Mouse (Mus musculus): ENCODE results near the gene Heatr1. TPM values are rescaled to one million over a fixed set of nuclear protein-coding genes. Genes with fewer than 3 reads are reported as not detected.

The Heatr1 gene
- total RNA-seq (2021): 10 to 100 TPM; 26.5 to 31.4 TPM

DNA sequence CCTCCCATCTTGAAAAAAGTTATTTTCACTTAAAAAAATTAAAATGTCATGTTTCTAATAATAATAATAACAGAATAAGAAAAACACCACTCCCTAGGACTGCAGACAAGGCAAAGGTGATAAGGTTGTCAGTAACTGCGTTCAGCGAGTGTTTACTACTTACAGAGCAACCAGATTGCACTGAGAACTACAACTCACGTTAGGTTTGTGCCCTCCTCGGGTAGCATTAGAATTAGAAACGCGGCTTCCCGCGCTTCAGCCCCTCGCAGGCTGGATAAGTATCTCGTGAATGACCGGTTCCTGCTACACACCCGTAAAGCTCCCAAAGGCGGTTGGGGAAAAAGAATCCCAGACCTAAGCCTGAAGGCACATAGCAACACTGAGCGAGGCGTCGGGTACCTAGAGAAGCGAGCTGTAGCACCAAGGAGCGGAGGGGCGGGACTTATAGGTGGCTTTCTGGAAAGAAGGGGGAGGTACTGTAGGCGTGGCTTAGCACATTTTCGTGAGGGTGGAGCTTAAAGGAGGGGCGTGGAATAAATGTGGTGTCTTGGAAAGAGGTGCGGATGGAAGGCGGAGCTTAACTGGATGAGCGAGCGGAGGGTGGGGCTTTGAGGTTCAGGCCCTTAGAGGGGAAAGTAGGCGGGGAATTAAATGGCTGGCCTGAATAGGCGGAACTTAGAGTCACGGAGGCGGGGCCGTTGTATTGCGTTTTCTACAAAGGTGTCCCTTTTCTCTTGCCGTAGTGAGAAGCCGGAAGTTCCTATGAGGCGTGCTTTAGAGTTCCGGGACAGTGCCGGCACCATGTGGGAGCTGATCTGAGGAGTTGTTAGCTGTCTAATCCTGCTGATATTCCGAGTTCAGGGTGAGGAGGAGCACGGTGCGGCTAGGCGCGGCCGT is at the start of gene Heatr1:
Heatr1 (plus strand) TSS at position 419 of the 897 bp plus-strand sequence.
- DNase-seq (ENCODE audit: extremely low spot score in 1 of 2, low spot score in 1 of 2): peak; percentile 73 to 74

- DNase-seq (ENCODE audit: extremely low spot score in 1 of 2, low spot score in 1 of 2): no peak
Measured at GRCm38 (mm10) chr13:12346837-12347236, 48.0 kb upstream of the Heatr1 start.

- no peak for DNase-seq (ENCODE audit: extremely low spot score in 1 of 2, low spot score in 1 of 2)
Measured at GRCm38 (mm10) chr13:12349197-12349824, 45.5 kb upstream of the Heatr1 start.

- no peak for DNase-seq (ENCODE audit: extremely low spot score in 1 of 2, low spot score in 1 of 2)
Measured at GRCm38 (mm10) chr13:12356184-12356583, 38.6 kb upstream of the Heatr1 start.

GRCm38 (mm10) chr13:12357554-12357953 is 37.3 kb upstream of the Heatr1 start:
- DNase-seq (ENCODE audit: extremely low spot score in 1 of 2, low spot score in 1 of 2): no peak

DNA sequence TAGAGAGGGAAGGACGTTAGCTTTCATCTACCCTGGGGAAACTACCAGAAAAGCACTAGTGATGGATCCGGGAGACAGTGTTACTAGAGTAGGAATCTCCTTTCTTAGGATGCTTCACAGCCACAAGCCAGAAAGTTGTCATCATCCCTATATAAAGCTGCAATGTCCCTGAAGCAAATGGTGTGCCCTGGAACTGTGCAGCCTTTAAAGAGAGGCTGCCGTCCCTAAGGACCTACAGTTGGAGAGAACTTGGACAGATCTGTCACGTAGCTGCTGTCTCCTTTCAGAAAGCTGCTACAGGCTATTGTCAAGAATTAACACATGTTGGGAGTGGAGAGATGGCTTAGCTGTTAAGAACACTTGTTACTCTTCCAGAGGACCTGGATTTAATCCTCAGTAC is 33.3 kb upstream of the Heatr1 start:
- DNase-seq (ENCODE audit: extremely low spot score in 1 of 2, low spot score in 1 of 2): no peak

GRCm38 (mm10) chr13:12369041-12369621 is 25.7 kb upstream of the Heatr1 start:
- DNase-seq (ENCODE audit: extremely low spot score in 1 of 2, low spot score in 1 of 2): no peak

GRCm38 (mm10) chr13:12369930-12370329 is 24.9 kb upstream of the Heatr1 start:
- no peak for DNase-seq (ENCODE audit: extremely low spot score in 1 of 2, low spot score in 1 of 2)

- DNase-seq (ENCODE audit: extremely low spot score in 1 of 2, low spot score in 1 of 2): no peak
Measured at GRCm38 (mm10) chr13:12372755-12373154, 22.1 kb upstream of the Heatr1 start.

GRCm38 (mm10) chr13:12376778-12377177 is 18.0 kb upstream of the Heatr1 start:
- DNase-seq (ENCODE audit: extremely low spot score in 1 of 2, low spot score in 1 of 2): no peak

- DNase-seq (ENCODE audit: extremely low spot score in 1 of 2, low spot score in 1 of 2): no peak
Measured at GRCm38 (mm10) chr13:12384796-12385195, 10.0 kb upstream of the Heatr1 start.

DNA sequence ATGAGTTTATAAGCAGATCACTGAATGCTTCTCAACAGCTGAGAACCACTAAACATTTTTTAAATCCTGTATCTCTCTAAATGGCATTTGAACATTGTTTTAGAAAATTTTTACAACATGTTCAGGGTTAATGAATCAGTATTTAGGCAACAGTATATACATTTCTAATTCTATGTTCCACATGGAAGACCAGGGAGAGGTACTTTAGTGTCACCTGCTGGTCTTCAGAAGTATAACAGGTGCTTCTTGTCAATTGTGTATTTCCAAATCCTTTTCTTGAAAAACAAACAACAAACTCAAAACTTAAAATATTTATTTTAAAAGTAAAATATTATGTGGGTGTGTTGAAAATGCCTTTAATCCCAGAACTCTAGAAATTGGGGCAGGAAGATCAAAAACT is 8.5 kb upstream of the Heatr1 start:
- no peak for DNase-seq (ENCODE audit: extremely low spot score in 1 of 2, low spot score in 1 of 2)

- no peak for DNase-seq (ENCODE audit: extremely low spot score in 1 of 2, low spot score in 1 of 2)
Measured at GRCm38 (mm10) chr13:12395571-12395970, 744 bp downstream of the Heatr1 start.

GRCm38 (mm10) chr13:12408343-12409066 is 13.7 kb downstream of the Heatr1 start:
- no peak for DNase-seq (ENCODE audit: extremely low spot score in 1 of 2, low spot score in 1 of 2)

DNA sequence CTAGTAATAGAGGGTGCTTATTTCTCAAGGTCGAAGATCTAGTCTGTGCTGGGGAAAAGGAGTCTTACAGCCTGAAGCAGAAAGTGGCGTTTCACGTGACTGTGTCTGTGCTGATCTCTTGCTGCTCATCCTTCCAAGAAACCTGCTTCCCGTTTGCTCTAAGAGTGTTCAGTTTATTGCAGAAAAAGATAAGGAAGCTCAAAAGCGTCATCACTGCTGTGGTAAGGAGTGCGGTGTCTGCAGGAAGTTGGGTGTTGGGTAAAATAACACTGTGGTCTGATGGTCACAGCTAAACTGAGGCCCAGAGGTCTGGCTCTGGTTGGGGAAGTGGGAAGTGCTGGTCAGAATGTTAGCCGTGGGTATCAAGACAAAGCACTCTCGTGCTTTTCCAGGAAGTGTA is 17.2 kb downstream of the Heatr1 start:
- no peak for DNase-seq (ENCODE audit: extremely low spot score in 1 of 2, low spot score in 1 of 2)

DNA sequence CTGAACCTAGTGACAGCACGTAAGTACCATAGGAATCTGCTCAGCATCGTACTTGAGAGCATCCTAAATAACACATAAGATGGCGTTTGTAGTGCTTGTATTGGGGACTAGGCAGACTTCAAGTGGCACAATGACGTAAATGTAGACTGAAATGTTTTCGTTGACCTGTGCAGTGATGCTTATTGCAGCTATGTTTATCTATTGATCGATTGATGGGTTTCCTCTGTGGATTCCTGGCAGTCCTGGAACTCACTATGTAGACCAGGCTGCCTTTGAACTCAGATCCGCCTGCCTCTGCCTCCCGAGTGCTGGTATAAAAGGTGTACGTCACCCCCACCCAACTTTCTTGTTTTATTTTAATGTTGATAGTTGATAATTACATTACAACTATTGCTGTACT is 25.8 kb downstream of the Heatr1 start:
- DNase-seq (ENCODE audit: extremely low spot score in 1 of 2, low spot score in 1 of 2): no peak

- no peak for DNase-seq (ENCODE audit: extremely low spot score in 1 of 2, low spot score in 1 of 2)
Measured at GRCm38 (mm10) chr13:12428556-12428955, 33.7 kb downstream of the Heatr1 start.

DNA sequence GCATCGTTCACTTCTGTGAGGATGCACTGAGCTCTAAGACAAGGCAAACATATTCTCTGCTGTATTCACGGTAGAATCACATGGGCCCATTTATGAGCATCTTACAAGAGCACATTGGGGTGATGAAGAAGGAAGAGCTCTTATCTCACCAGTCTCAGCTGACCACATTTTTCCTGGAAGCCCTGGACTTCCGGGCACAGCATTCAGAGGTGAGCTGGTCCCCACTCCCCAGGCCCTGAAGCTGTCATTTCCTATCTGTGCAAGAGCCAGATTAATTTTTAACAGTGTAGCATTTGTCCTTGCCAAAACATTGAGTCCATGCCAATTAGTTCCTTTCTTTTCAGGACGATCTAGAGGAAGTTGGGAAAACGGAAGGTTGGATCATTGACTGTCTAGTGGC is 39.0 kb downstream of the Heatr1 start:
- DNase-seq (ENCODE audit: extremely low spot score in 1 of 2, low spot score in 1 of 2): no peak

DNA sequence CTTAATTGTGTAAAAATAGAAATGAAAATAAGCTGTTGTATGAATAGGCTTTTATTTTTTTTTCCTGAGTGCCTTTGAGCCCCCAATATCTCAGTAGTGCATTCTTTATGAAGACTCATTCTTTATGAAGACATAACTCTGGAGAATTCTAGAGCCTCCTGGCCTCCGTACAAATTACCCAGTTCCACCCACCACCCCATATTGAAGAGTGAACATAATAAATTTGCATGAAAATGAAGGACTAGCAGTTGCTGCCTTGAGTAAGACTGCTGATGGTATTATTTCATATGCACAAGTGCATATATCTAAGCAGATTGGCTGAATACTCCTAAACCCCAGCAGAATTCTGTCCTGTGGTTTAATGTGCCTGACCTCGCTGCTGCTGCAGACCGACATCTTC is 44.8 kb downstream of the Heatr1 start:
- DNase-seq (ENCODE audit: extremely low spot score in 1 of 2, low spot score in 1 of 2): no peak

- DNase-seq (ENCODE audit: extremely low spot score in 1 of 2, low spot score in 1 of 2): no peak
Measured at GRCm38 (mm10) chr13:12440813-12441212, 46.0 kb downstream of the Heatr1 start.
